Mouse (Mus musculus): Measurements from ENCODE around the gene Rtn4.

DNA sequence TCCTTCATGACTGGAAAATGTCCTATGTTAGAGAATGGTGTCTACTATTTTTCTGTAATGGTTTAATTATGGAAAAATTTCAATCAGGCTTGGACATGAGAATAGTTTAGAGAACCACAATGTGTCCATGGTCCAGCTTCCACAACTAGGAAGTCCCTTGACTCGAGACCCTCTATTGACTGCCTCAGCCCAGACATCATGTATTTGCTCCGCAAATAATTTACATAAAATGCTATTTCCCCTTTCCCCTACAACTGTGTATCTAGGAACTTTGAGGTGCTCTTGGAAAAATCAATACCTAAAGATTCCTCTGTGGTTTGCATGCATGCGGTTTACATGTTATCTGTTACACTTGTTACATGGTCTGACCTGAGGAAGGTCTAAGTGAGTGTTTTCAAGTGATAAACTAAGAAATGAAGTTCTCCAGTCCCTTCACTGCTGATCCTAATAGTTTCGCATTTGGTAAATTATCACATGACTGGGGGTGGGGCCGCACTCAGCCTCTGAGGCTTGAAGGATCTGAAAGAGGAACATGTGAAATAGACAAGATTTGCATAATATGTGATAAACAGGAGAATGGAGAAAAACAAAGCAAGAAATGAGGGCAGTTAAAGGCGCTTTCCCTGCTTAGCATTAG lies 94.0 kb downstream of the Rtn4 start:
- TF ChIP-seq POLR2A (IDR thresholded peaks at IDR 0.05; ENCODE audit: low read depth, low read length): no peak
- TF ChIP-seq CTCF (IDR thresholded peaks at IDR 0.05; ENCODE audit: borderline replicate concordance, insufficient read depth, low read length): no peak
